In genomic region chr1:135367005-135367404, GRCm38 (mm10) we compare ENCODE assay signal across 19 mouse cellular contexts. TPM values are rescaled to one million over a fixed set of nuclear protein-coding genes. Genes with fewer than 3 reads are reported as not detected.
DNase-seq lines count a peak whose midpoint lies in the region; ATAC-seq and TF ChIP-seq lines count a peak whose summit lies in the region.
"Had no signal": no experiment of that assay in that cellular context is flagged by ENCODE, and none has a peak within 500 bp of the region (broad histone marks: within the 10 kb centered on the region; RNA-seq: fewer than 3 reads in every experiment).

No protein-coding gene starts in this region.

- DNase-seq in gastrocnemius, adult 2 months = no peak
- no peak for DNase-seq in gastrocnemius, postnatal 25 days
- DNase-seq in 416B (ENCODE audit: low read depth) (peak; percentile 75), adipocyte (ENCODE audit: low spot score) (peak; percentile 80)
- no peak for DNase-seq in midbrain, embryonic 11.5 days (ENCODE audit: low spot score, missing footprints)
- DNase-seq in lung, postnatal 14 days = no peak
- DNase-seq: cerebellum, postnatal 36 days; heart, adult 11 months; left cerebral cortex, postnatal 4 days; lung, embryonic 14.5 days; thymus, postnatal 14 days had no signal

- H3K27ac ChIP-seq in gastrocnemius, adult 2 months = peak overlapping the region; percentile 83
- H3K27ac ChIP-seq in embryonic fibroblast, embryonic 13.5 days (ENCODE audit: insufficient read depth, low read length) = peak overlapping the region; percentile 90
- no peak overlapping the region for H3K27ac ChIP-seq in midbrain, embryonic 11.5 days (ENCODE audit: low read depth, low read length)
- H3K27ac ChIP-seq: embryonic facial prominence, embryonic 12.5 days; neural tube, embryonic 12.5 days; stomach, embryonic 15.5 days had no signal

- no peak for TF ChIP-seq CTCF in gastrocnemius, adult 2 months (IDR thresholded peaks at IDR 0.05)
- TF ChIP-seq CTCF in embryonic fibroblast, embryonic 13.5 days (IDR thresholded peaks at IDR 0.05; ENCODE audit: borderline replicate concordance, insufficient read depth, low read length) = no peak

- H3K9me3 ChIP-seq in midbrain, embryonic 11.5 days (ENCODE audit: control insufficient read depth, low read length) = no peaks in the 10 kb centered on the region; the same call in 1 of the 2 replicates
- H3K9me3 ChIP-seq: embryonic facial prominence, embryonic 12.5 days; neural tube, embryonic 12.5 days; stomach, embryonic 15.5 days had no signal

- no peak for ATAC-seq in midbrain, embryonic 11.5 days (ENCODE audit: low FRiP score)
- ATAC-seq: CD4-positive, CD25-positive, alpha-beta regulatory T cell, adult 4 months; hindbrain, embryonic 16.5 days had no signal

- no peak overlapping the region for H3K9ac ChIP-seq in midbrain, embryonic 11.5 days (ENCODE audit: low read length)
- H3K9ac ChIP-seq: embryonic facial prominence, embryonic 12.5 days; lung, embryonic 14.5 days; neural tube, embryonic 12.5 days; stomach, embryonic 15.5 days had no signal

- TF ChIP-seq POLR2A in embryonic fibroblast, embryonic 13.5 days (IDR thresholded peaks at IDR 0.05; ENCODE audit: low read depth, low read length) = peak; percentile 20; the same call in 1 of the 2 replicates

- H3K36me3 ChIP-seq in midbrain, embryonic 11.5 days (ENCODE audit: control insufficient read depth, insufficient read depth, low read length) = no peaks in the 10 kb centered on the region
- H3K36me3 ChIP-seq: embryonic facial prominence, embryonic 12.5 days; stomach, embryonic 15.5 days had no signal

- H3K27me3 ChIP-seq in midbrain, embryonic 11.5 days (ENCODE audit: control insufficient read depth, insufficient read depth, low read length) = no peaks in the 10 kb centered on the region; the same call in 1 of the 2 replicates
- H3K27me3 ChIP-seq: embryonic facial prominence, embryonic 12.5 days; neural tube, embryonic 12.5 days; stomach, embryonic 15.5 days had no signal

- 84% methylated on average over 7 of the region's 7 CpGs for WGBS in midbrain, embryonic 11.5 days

- H3K4me3 ChIP-seq in gastrocnemius, adult 2 months = no peak overlapping the region
- no peak overlapping the region for H3K4me3 ChIP-seq in embryonic fibroblast, embryonic 13.5 days (ENCODE audit: insufficient read depth, low read length)
- H3K4me3 ChIP-seq in midbrain, embryonic 11.5 days (ENCODE audit: low read depth, low read length) = no peak overlapping the region
- H3K4me3 ChIP-seq: embryonic facial prominence, embryonic 12.5 days; neural tube, embryonic 12.5 days; stomach, embryonic 15.5 days had no signal

- no peak overlapping the region for H3K4me2 ChIP-seq in midbrain, embryonic 11.5 days
- H3K4me2 ChIP-seq: embryonic facial prominence, embryonic 12.5 days; liver, embryonic 11.5 days; lung, embryonic 14.5 days; neural tube, embryonic 12.5 days; stomach, embryonic 15.5 days had no signal

- intact Hi-C loops in gastrocnemius, adult 2 months (cut with DNase I) = loop anchor here (5.0 kb wide), 3 partner anchors 55 to 215 kb away; partner anchors contain the start of genes Rnpep and Timm17a

- H3K4me1 ChIP-seq in embryonic fibroblast, embryonic 13.5 days (ENCODE audit: control insufficient read depth, insufficient read depth, low read length) = peaks cover 12% of the 10 kb centered on the region; the same call in 1 of the 2 replicates
- H3K4me1 ChIP-seq in midbrain, embryonic 11.5 days (ENCODE audit: control insufficient read depth, insufficient read depth, low read length) = peaks cover 7% of the 10 kb centered on the region

RNA-seq across cellular contexts. Expression of gene Shisa4, which starts 8.0 kb away (rescaled TPM):
- total RNA-seq in gastrocnemius, adult 2 months (2021) = 100 to 1,000 TPM; 139 to 152 TPM
- total RNA-seq in gastrocnemius, postnatal 25 days (2021) = 100 to 1,000 TPM; 236 to 261 TPM
- polyA plus RNA-seq in embryonic fibroblast, embryonic 13.5 days (2011; ENCODE audit: insufficient read length, low read depth, missing spikeins) = 82.8 and 101 TPM in 2 replicates
- 46.5 and 47.2 TPM in 2 replicates for polyA plus RNA-seq in midbrain, embryonic 11.5 days (2014; fragmentation: Nextera tagmentation; extraction: Ambion mirVana)
- total RNA-seq: megakaryocyte progenitor cell, adult 5-6 weeks had no signal

RNA-seq across cellular contexts. Expression of gene Lmod1, which starts 42.4 kb away (rescaled TPM):
- 1 to 10 TPM; 4.5 to 5.3 TPM for total RNA-seq in gastrocnemius, adult 2 months (2021)
- total RNA-seq in gastrocnemius, postnatal 25 days (2021) = 10 to 100 TPM in 1 of 2 experiments, 1 to 10 TPM in 1; 3.0 to 10.9 TPM
- polyA plus RNA-seq in embryonic fibroblast, embryonic 13.5 days (2011; ENCODE audit: insufficient read length, low read depth, missing spikeins) = 47.9 and 79.9 TPM in 2 replicates
- polyA plus RNA-seq in midbrain, embryonic 11.5 days (2014; fragmentation: Nextera tagmentation; extraction: Ambion mirVana) = 0.39 and 0.81 TPM in 2 replicates
- total RNA-seq: megakaryocyte progenitor cell, adult 5-6 weeks had no signal

RNA-seq across cellular contexts. Expression of gene Timm17a, which starts 53.4 kb away (rescaled TPM):
- 100 to 1,000 TPM; 282 to 343 TPM for total RNA-seq in gastrocnemius, adult 2 months (2021)
- total RNA-seq in gastrocnemius, postnatal 25 days (2021) = 100 to 1,000 TPM; 282 to 296 TPM
- 108 and 181 TPM in 2 replicates for polyA plus RNA-seq in embryonic fibroblast, embryonic 13.5 days (2011; ENCODE audit: insufficient read length, low read depth, missing spikeins)
- 177 and 180 TPM in 2 replicates for polyA plus RNA-seq in midbrain, embryonic 11.5 days (2014; fragmentation: Nextera tagmentation; extraction: Ambion mirVana)

Comparison
In these comparisons a context has a peak if more than half of its experiments do, and no peak if none do; other contexts are left out.
1. DNase-seq: peak in 416B (single experiment) and adipocyte (single experiment); none in gastrocnemius, adult 2 months (single experiment), gastrocnemius, postnatal 25 days (single experiment), midbrain, embryonic 11.5 days (single experiment) and lung, postnatal 14 days (single experiment).